Mouse (Mus musculus): ENCODE measurements around the gene Trim66.

The Trim66 gene

GRCm38 (mm10) chr7:109508034-109508433 lies at the start of gene Trim66:
TSS of gene Trim66 (minus strand) at chr7:109508134.
- DNase-seq (ENCODE audit: low read depth, low spot score): no peak

DNA sequence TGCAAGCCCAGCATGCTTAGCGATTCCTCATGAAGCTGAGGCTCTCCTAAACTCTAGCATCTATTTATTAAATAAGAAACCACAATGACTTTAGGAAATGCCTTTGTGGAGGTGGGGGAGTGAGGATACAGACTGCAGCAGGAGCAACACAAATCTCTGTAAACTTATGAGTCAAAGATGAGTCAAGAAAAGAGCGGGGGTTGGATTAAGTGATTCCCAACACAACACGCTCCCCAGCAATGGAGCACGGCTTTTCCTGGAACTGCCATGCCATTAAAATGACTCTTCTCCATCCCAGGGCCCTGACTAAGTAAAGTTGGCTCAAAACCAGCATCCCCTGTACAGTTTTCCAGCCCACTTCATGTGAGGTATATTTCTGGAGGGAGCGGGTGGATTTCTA lies 38.8 kb upstream of the Trim66 start:
- DNase-seq (ENCODE audit: low read depth, low spot score): no peak

DNA sequence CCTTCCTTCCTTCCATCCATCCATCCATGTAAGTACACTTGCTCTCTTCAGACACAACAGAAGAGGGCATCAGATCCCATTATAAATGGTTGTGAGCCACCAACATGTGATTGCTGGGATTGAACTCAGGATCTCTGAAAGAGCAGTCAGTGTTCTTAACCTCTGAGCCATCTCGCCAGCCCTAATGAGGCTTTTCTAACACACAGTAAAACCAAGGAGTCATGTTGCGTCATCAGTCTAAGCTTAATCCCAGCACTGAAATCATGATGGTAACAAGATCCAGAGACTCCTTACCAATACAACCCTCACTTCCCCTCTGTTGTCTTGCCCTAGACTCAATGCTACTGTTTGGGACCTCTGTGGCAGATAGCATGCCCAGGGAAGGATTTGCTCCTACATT lies 38.3 kb upstream of the Trim66 start:
- DNase-seq (ENCODE audit: low read depth, low spot score): no peak

- no peak for DNase-seq (ENCODE audit: low read depth, low spot score)
Observed at GRCm38 (mm10) chr7:109545255-109545993, 37.5 kb upstream of the Trim66 start.

GRCm38 (mm10) chr7:109544792-109545191 lies 36.9 kb upstream of the Trim66 start:
- DNase-seq (ENCODE audit: low read depth, low spot score): no peak

GRCm38 (mm10) chr7:109542364-109542628 lies 34.4 kb upstream of the Trim66 start:
- DNase-seq (ENCODE audit: low read depth, low spot score): no peak

- no peak for DNase-seq (ENCODE audit: low read depth, low spot score)
Observed at GRCm38 (mm10) chr7:109541609-109542363, 33.9 kb upstream of the Trim66 start.

DNA sequence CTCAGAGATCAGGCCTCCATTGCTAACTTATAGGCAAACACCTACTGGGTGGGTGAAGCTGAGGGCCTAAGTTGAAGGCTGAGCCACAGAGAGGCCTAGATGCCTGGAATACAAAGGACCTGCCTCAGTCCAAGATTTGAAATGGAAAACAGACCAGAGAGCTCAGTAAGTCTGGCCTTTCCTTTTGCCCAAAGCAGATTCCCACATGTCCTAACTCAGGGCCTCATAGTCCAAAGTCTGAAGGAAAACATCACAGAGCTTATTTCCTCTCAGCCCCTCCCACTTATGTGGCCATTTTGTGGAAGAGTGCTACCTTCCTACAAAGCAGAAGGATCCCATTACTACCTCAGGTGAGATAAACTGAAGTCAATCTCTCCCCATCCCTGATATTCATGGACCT lies 33.0 kb upstream of the Trim66 start:
- DNase-seq (ENCODE audit: low read depth, low spot score): no peak

DNA sequence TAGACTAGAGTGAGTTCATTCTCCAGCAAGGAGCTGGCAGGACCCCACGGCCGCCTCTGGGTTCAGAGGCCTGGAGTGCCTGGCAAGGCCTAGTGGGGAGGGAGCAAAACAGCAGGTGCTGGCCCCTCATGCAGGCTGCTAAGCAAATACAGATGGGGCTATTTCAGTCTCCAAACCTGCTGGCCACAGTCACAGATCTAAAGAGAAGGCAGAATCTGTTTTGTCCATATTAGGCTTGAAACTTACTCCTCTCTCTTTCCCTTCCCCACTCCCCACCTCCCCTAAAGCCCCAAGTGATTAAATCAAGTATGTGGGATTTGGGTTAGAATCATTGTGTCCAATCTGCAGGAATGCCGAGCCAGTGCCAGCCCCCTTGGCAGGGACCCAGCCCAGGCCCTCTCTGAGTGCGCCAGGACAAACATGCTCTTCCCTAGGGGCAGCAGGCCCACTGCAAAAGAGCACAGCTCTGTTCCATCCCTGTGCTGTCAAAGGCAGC lies 28.6 kb upstream of the Trim66 start:
- no peak for DNase-seq (ENCODE audit: low read depth, low spot score)

- DNase-seq (ENCODE audit: low read depth, low spot score): no peak
Observed at GRCm38 (mm10) chr7:109534921-109535320, 27.0 kb upstream of the Trim66 start.

- DNase-seq (ENCODE audit: low read depth, low spot score): no peak
Observed at GRCm38 (mm10) chr7:109533888-109534287, 26.0 kb upstream of the Trim66 start.

- no peak for DNase-seq (ENCODE audit: low read depth, low spot score)
Observed at GRCm38 (mm10) chr7:109533129-109533528, 25.2 kb upstream of the Trim66 start.

- DNase-seq (ENCODE audit: low read depth, low spot score): no peak
Observed at GRCm38 (mm10) chr7:109532691-109533090, 24.8 kb upstream of the Trim66 start.

DNA sequence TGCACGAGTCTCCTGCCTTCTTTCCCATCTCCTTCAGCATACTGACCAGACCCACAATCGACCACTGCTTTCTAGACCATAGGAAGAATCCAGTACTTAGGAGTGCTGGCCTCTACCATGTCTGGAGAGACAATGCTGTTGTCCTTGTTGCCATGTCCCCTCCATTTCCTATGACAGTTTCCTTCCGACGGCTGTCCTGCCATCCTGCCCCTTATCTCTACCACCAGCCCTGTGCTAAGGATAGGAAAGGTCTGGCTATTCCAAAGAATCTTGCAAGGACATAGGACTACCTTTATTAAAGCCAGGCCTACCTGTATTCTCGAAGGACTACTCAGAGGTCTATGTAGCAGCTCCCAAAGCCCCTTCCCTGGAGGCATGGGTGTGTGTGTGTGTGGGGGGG lies 23.6 kb upstream of the Trim66 start:
- DNase-seq (ENCODE audit: low read depth, low spot score): no peak

DNA sequence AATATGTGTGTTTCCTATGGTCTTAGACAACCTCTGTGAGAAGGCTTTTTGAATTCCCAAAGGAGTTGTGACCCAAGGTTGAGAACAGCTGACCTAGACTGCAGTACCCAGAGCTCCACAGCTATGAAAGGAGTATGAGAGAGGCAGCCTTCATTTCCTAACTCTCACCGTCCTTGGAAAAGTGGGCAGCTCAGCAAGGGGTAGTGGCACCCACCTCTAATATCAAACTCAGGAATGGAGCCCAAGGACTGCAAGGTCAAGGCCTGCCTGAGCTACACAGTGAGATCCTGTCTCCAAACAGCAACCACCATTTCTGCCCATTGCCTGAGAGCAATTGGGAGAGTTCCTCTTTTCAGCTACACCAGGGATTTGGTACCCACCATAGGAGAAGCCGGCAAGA lies 21.8 kb upstream of the Trim66 start:
- DNase-seq (ENCODE audit: low read depth, low spot score): no peak

- no peak for DNase-seq (ENCODE audit: low read depth, low spot score)
Observed at GRCm38 (mm10) chr7:109528356-109528755, 20.4 kb upstream of the Trim66 start.

DNA sequence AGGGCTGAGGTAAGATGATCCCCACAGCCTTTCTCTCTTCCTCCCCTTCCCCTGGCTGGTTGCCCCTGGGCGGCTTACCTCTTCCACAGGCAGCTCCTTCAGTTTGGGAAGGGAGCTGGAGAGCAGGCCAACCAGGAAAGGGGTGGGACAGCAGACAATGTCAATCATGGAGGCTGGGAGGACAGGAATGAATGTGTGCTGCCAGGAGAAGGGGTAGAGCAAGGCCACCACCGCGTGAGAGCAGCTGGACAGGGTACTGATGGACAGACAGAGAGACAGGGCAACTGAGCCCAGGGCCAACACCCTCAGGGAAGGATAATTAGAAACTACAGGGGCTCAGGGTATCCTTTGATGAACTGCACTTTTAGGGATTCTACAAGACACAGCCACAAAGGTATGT lies 19.6 kb upstream of the Trim66 start:
- no peak for DNase-seq (ENCODE audit: low read depth, low spot score)

DNA sequence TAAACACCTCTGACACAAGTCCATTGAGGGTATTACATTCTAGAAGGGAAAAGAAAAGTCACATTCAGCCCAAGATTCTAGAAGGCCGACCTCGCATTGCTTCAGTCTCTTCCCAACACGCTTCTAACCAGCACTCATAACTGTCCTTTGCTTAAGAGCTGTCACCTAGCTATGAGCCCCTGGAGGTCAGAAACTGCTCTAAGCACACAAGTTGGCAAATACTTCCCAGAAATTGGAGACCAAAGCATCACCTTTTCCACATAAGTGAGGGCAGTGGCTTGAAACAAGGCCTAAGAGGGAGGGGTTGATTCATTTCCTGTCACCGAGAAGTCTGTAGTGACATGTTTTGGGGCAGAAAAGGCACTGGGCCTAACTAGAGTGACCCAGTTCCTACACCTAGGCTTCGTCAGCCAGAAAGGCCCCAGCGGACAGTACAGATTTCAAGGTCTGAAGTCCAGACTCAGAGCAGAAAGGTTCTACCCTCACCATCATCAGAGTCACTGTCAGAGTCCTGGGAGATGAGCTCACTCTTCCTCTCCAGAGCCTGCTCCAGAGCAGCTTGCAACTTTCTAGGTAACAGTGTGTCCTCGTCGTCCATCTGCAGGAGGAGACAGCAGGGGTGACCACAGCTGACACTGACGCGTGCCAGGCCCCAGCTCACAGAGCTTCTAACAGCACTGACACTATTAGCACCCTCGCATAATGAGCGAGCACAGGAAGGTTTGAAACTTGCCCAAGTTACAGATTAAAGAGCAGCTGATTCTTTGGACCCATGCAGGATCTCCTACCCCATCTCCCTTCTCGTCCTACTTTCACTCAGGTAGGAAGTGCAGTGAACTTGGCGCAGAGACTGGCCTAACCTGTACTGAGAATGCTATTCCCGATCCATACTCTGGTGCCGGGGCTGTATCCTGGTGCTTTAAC lies 18.1 kb upstream of the Trim66 start:
- DNase-seq (ENCODE audit: low read depth, low spot score): no peak

DNA sequence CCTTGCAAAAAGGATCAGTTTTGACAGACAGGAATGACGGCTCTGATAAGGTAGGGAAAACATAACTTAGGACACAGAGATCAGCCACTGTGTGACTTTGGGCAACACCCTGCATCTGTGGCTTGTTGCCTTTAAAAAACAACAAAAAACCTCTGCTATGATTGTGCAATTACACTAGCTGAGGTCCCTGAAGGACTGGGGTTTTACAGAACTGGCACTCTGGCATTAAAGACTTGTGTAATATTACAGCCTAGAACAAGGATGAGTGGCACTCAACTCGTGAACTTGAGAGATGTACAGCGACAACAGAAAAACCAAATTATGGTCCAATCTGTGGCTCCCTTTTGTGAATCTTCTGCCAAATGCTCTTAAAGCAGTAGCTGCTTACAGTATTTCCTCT lies 16.8 kb upstream of the Trim66 start:
- no peak for DNase-seq (ENCODE audit: low read depth, low spot score)

- no peak for DNase-seq (ENCODE audit: low read depth, low spot score)
Observed at GRCm38 (mm10) chr7:109524442-109524744, 16.5 kb upstream of the Trim66 start.

- DNase-seq (ENCODE audit: low read depth, low spot score): no peak
Observed at GRCm38 (mm10) chr7:109523741-109524441, 16.0 kb upstream of the Trim66 start.

GRCm38 (mm10) chr7:109523304-109523703 lies 15.4 kb upstream of the Trim66 start:
- no peak for DNase-seq (ENCODE audit: low read depth, low spot score)
